Mouse (Mus musculus): Measurements from ENCODE around the gene Dnase2a. TPM values are rescaled to one million over a fixed set of nuclear protein-coding genes. Genes with fewer than 3 reads are reported as not detected.
A peak's percentile ranks its signal among the peaks of the same experiment; 100 is the strongest.

Gene Dnase2a
- polyA plus RNA-seq, 1 experiment from 2014 or later = 5.5 TPM

DNA sequence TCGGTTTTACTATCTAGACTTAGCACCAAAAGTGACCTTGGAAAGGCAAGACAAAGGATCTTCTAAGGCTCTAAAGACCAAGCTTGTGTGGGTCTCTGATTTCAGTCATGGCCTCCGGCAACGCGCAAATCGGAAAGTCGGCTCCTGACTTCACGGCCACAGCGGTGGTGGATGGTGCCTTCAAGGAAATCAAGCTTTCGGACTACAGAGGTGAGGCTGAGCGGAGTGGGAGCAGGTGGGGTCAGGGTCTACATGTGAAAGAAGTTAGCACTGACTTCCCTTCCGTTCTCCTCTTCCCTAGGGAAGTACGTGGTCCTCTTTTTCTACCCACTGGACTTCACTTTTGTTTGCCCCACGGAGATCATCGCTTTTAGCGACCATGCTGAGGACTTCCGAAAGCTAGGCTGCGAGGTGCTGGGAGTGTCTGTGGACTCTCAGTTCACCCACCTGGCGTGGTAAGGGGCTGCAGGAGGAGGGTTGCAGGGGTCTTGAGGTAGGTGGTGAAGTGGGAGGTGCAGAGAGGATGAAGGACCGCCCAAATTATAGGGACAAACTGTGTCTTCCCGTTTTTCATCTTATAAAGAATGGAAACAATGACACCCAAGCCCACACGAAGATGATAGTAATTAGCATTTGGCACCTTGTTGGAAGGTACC lies 61.9 kb downstream of the Dnase2a start:
- peak overlapping the region; percentile 83 for H3K9ac ChIP-seq (replicated peaks; ENCODE audit: low read depth, low read length)
- H3K4me2 ChIP-seq (ENCODE audit: low read length) = peak overlapping the region; percentile 69
- H3K4me1 ChIP-seq (replicated peaks; ENCODE audit: control insufficient read depth, insufficient read depth, low read length) = peaks cover 32% of the 10 kb centered on the region
- no peaks in the 10 kb centered on the region for H3K9me3 ChIP-seq (ENCODE audit: control insufficient read depth, low read length)
- H3K27ac ChIP-seq (ENCODE audit: low read length) = peak overlapping the region; percentile 84
- peak overlapping the region; percentile 66 for H3K4me3 ChIP-seq (replicated peaks; ENCODE audit: low read length)
- H3K27me3 ChIP-seq (replicated peaks; ENCODE audit: control insufficient read depth, insufficient read depth, low read length) = no peaks in the 10 kb centered on the region
- WGBS = 6% methylated on average over 21 of the region's 21 CpGs
- peaks cover 8% of the 10 kb centered on the region for H3K36me3 ChIP-seq (ENCODE audit: control insufficient read depth, insufficient read depth)
- no peak for ATAC-seq

DNA sequence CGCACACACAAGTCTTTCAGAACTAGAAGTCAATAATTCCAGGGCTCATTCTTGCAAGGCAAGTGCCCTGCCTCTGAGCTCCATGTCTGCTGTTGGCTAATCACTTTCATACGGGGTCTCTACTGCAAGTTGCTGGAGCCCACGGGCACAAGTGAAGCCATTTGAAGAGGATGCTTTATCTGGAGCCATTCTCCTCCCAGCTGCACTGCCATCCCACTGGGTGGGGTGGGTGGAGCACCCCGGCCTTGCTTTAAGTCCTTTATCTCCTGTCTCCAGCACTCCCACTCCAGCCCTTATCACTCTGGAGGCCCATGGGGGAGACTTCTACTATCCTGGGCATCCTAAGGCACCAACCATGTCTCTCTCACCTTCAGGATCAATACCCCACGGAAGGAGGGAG lies 62.6 kb downstream of the Dnase2a start:
- H3K4me2 ChIP-seq (ENCODE audit: low read length) = peak overlapping the region; percentile 69
- H3K9me3 ChIP-seq (ENCODE audit: control insufficient read depth, low read length) = no peaks in the 10 kb centered on the region
- H3K4me1 ChIP-seq (replicated peaks; ENCODE audit: control insufficient read depth, insufficient read depth, low read length) = peaks cover 36% of the 10 kb centered on the region
- no peaks in the 10 kb centered on the region for H3K27me3 ChIP-seq (replicated peaks; ENCODE audit: control insufficient read depth, insufficient read depth, low read length)
- peak overlapping the region; percentile 66 for H3K4me3 ChIP-seq (replicated peaks; ENCODE audit: low read length)
- WGBS = 73% methylated on average over 5 of the region's 5 CpGs
- H3K36me3 ChIP-seq (ENCODE audit: control insufficient read depth, insufficient read depth) = peaks cover 8% of the 10 kb centered on the region
- ATAC-seq = no peak
- peak overlapping the region; percentile 83 for H3K9ac ChIP-seq (replicated peaks; ENCODE audit: low read depth, low read length)
- H3K27ac ChIP-seq (ENCODE audit: low read length) = peak overlapping the region; percentile 3; the same call in 1 of the 2 replicates

Small RNAs within 50 kb of the gene (microRNA-seq; reads per million reads assigned to microRNA genes)
- gene Gm24197 (not detected), gene Mir7069 (1.7 reads per million)

Other genes starting within 250 kb of the Dnase2a start
- gene Ier2, start 245.7 kb upstream of the Dnase2a start, polyA plus RNA-seq (2015; fragmentation: Nextera tagmentation; extraction: Ambion mirVana) = 22.5 and 25.5 TPM in 2 replicates
- 63.4 and 73.3 TPM in 2 replicates for gene Trmt1, start 222.3 kb upstream of the Dnase2a start, polyA plus RNA-seq (2015; fragmentation: Nextera tagmentation; extraction: Ambion mirVana)
- 15.5 and 15.7 TPM in 2 replicates for gene Nacc1, start 220.7 kb upstream of the Dnase2a start, polyA plus RNA-seq (2015; fragmentation: Nextera tagmentation; extraction: Ambion mirVana)
- gene Lyl1, start 207.1 kb upstream of the Dnase2a start, polyA plus RNA-seq (2015; fragmentation: Nextera tagmentation; extraction: Ambion mirVana) = 2.6 and 2.9 TPM in 2 replicates
- gene G430095P16Rik, start 185.6 kb upstream of the Dnase2a start, polyA plus RNA-seq (2015; fragmentation: Nextera tagmentation; extraction: Ambion mirVana) = 2.0 and 2.2 TPM in 2 replicates
- gene Nfix, start 108.2 kb upstream of the Dnase2a start, polyA plus RNA-seq (2015; fragmentation: Nextera tagmentation; extraction: Ambion mirVana) = 440 and 546 TPM in 2 replicates
- 8.2 and 8.7 TPM in 2 replicates for gene Dand5, start 85.7 kb upstream of the Dnase2a start, polyA plus RNA-seq (2015; fragmentation: Nextera tagmentation; extraction: Ambion mirVana)
- 31.3 and 34.3 TPM in 2 replicates for gene Gadd45gip1, start 77.0 kb upstream of the Dnase2a start, polyA plus RNA-seq (2015; fragmentation: Nextera tagmentation; extraction: Ambion mirVana)
- gene Rad23a, start 67.9 kb upstream of the Dnase2a start, polyA plus RNA-seq (2015; fragmentation: Nextera tagmentation; extraction: Ambion mirVana) = 84.8 and 86.5 TPM in 2 replicates
- gene Calr, start 61.6 kb upstream of the Dnase2a start, polyA plus RNA-seq (2015; fragmentation: Nextera tagmentation; extraction: Ambion mirVana) = 610 and 631 TPM in 2 replicates
- 126 TPM in 2 replicates for gene Farsa, start 51.6 kb upstream of the Dnase2a start, polyA plus RNA-seq (2015; fragmentation: Nextera tagmentation; extraction: Ambion mirVana)
- gene Syce2, start 36.4 kb upstream of the Dnase2a start, polyA plus RNA-seq (2015; fragmentation: Nextera tagmentation; extraction: Ambion mirVana) = 51.0 and 54.3 TPM in 2 replicates
- 35.5 and 39.1 TPM in 2 replicates for gene Gcdh, start 14.6 kb upstream of the Dnase2a start, polyA plus RNA-seq (2015; fragmentation: Nextera tagmentation; extraction: Ambion mirVana)
- 0.73 and 0.85 TPM in 2 replicates for gene Klf1, start 6.6 kb upstream of the Dnase2a start, polyA plus RNA-seq (2015; fragmentation: Nextera tagmentation; extraction: Ambion mirVana)
- 52.4 and 65.8 TPM in 2 replicates for gene Mast1, start 28.8 kb downstream of the Dnase2a start, polyA plus RNA-seq (2015; fragmentation: Nextera tagmentation; extraction: Ambion mirVana)
- 2.2 and 2.4 TPM in 2 replicates for gene Rtbdn, start 38.4 kb downstream of the Dnase2a start, polyA plus RNA-seq (2015; fragmentation: Nextera tagmentation; extraction: Ambion mirVana)
- gene Gm49661, start 60.9 kb downstream of the Dnase2a start, polyA plus RNA-seq (2015; fragmentation: Nextera tagmentation; extraction: Ambion mirVana) = not detected in 2 replicates
- gene Prdx2, start 61.0 kb downstream of the Dnase2a start, polyA plus RNA-seq (2015; fragmentation: Nextera tagmentation; extraction: Ambion mirVana) = 1,287 and 1,394 TPM in 2 replicates
- 79.9 and 85.8 TPM in 2 replicates for gene Rnaseh2a, start 61.2 kb downstream of the Dnase2a start, polyA plus RNA-seq (2015; fragmentation: Nextera tagmentation; extraction: Ambion mirVana)
- gene Junb, start 70.2 kb downstream of the Dnase2a start, polyA plus RNA-seq (2015; fragmentation: Nextera tagmentation; extraction: Ambion mirVana) = 7.6 and 8.2 TPM in 2 replicates
- gene Hook2, start 82.0 kb downstream of the Dnase2a start, polyA plus RNA-seq (2015; fragmentation: Nextera tagmentation; extraction: Ambion mirVana) = 31.3 and 39.8 TPM in 2 replicates
- not detected in 2 replicates for gene Best2, start 106.0 kb downstream of the Dnase2a start, polyA plus RNA-seq (2015; fragmentation: Nextera tagmentation; extraction: Ambion mirVana)
- gene Asna1, start 116.7 kb downstream of the Dnase2a start, polyA plus RNA-seq (2015; fragmentation: Nextera tagmentation; extraction: Ambion mirVana) = 144 and 153 TPM in 2 replicates
- gene Trir, start 118.3 kb downstream of the Dnase2a start, polyA plus RNA-seq (2015; fragmentation: Nextera tagmentation; extraction: Ambion mirVana) = 108 and 110 TPM in 2 replicates
- 72.8 and 83.4 TPM in 2 replicates for gene Tnpo2, start 128.4 kb downstream of the Dnase2a start, polyA plus RNA-seq (2015; fragmentation: Nextera tagmentation; extraction: Ambion mirVana)
- gene Fbxw9, start 151.5 kb downstream of the Dnase2a start, polyA plus RNA-seq (2015; fragmentation: Nextera tagmentation; extraction: Ambion mirVana) = 61.7 and 78.3 TPM in 2 replicates
- gene Gm5741, start 159.4 kb downstream of the Dnase2a start, polyA plus RNA-seq (2015; fragmentation: Nextera tagmentation; extraction: Ambion mirVana) = 0.84 TPM in 1 of 2 replicates, not detected in the other
- 87.2 and 98.7 TPM in 2 replicates for gene Dhps, start 163.2 kb downstream of the Dnase2a start, polyA plus RNA-seq (2015; fragmentation: Nextera tagmentation; extraction: Ambion mirVana)
- gene Wdr83os, start 172.2 kb downstream of the Dnase2a start, polyA plus RNA-seq (2015; fragmentation: Nextera tagmentation; extraction: Ambion mirVana) = 129 and 133 TPM in 2 replicates
- gene Wdr83, start 172.7 kb downstream of the Dnase2a start, polyA plus RNA-seq (2015; fragmentation: Nextera tagmentation; extraction: Ambion mirVana) = 53.1 and 61.1 TPM in 2 replicates
- 15.6 and 17.7 TPM in 2 replicates for gene Man2b1, start 174.7 kb downstream of the Dnase2a start, polyA plus RNA-seq (2015; fragmentation: Nextera tagmentation; extraction: Ambion mirVana)
- 3.4 and 3.8 TPM in 2 replicates for gene Zfp791, start 214.5 kb downstream of the Dnase2a start, polyA plus RNA-seq (2015; fragmentation: Nextera tagmentation; extraction: Ambion mirVana)
- gene Cks1brt, start 243.4 kb downstream of the Dnase2a start, polyA plus RNA-seq (2015; fragmentation: Nextera tagmentation; extraction: Ambion mirVana) = not detected in 2 replicates

All from forebrain, embryonic 16.5 days (tissue).